Mouse (Mus musculus) neural tube, embryonic 15.5 days (tissue): ENCODE results near the gene Gm20388. TPM values are rescaled to one million over a fixed set of nuclear protein-coding genes. Genes with fewer than 3 reads are reported as not detected.
A peak's percentile ranks its signal among the peaks of the same experiment; 100 is the strongest.

Experiments
- ATAC-seq: fragments of 200-750 bp; cut with Nextera tagmentation; 2 replicates; pipeline ENCODE4 v1.8.0; 2017; ENCODE audit warnings: mild to moderate bottlenecking, moderate TSS enrichment, moderate library complexity; ENCODE audit not compliant: low FRiP score
- H3K27ac ChIP-seq: fragments of 300-500 bp; sonication (generic); replicated peaks from 2 replicates; pipeline ENCODE4 v1.5.1; 2015; ENCODE audit warnings: mild to moderate bottlenecking, inconsistent platforms
- H3K27me3 ChIP-seq: fragments of 300-500 bp; sonication (generic); replicated peaks from 2 replicates; pipeline ENCODE4 v1.6.1; 2015; ENCODE audit warnings: inconsistent platforms
- H3K36me3 ChIP-seq: fragments of 300-500 bp; sonication (generic); 2 replicates; pipeline ENCODE4 v1.6.1; 2015; ENCODE audit warnings: inconsistent platforms
- H3K4me1 ChIP-seq: fragments of 300-500 bp; sonication (generic); 2 replicates; pipeline ENCODE4 v1.6.1; 2015; ENCODE audit warnings: inconsistent platforms
- H3K4me2 ChIP-seq: fragments of 300-500 bp; sonication (generic); 2 replicates; pipeline ENCODE4 v1.6.1; 2015; ENCODE audit warnings: inconsistent platforms, mild to moderate bottlenecking, moderate library complexity
- H3K4me3 ChIP-seq: fragments of 300-500 bp; sonication (generic); replicated peaks from 2 replicates; pipeline ENCODE4 v1.5.1; 2015; ENCODE audit warnings: mild to moderate bottlenecking, inconsistent platforms
- H3K9ac ChIP-seq: fragments of 300-500 bp; sonication (generic); replicated peaks from 2 replicates; pipeline ENCODE4 v1.6.1; 2015; ENCODE audit warnings: mild to moderate bottlenecking, inconsistent platforms
- H3K9me3 ChIP-seq: fragments of 300-500 bp; sonication (generic); replicated peaks from 2 replicates; pipeline ENCODE4 v1.6.1; 2016; ENCODE audit warnings: inconsistent platforms
- WGBS: fragments of 180-500 bp; shearing (Covaris S2); methylation state at CpG from one replicate; pipeline ENCODE4 v1.1.7; 2015; ENCODE audit warnings: mixed read lengths; 5-methylcytosine and 5-hydroxymethylcytosine counted together
- polyA plus RNA-seq: library from polyadenylated mRNA; unstranded; fragments of >200 nt; fragmentation: Nextera tagmentation; extraction: Ambion mirVana; gene quantifications from 2 replicates; pipeline ENCODE4 v1.2.1, GENCODE M21; 2015

Gm20388 gene
- polyA plus RNA-seq, 1 experiment from 2014 or later: not detected

GRCm38 (mm10) chr8:122538310-122539076 is 2627.9 kb downstream of the Gm20388 start:
- ATAC-seq: no peak
- 93% methylated on average over 9 of the region's 9 CpGs for WGBS

GRCm38 (mm10) chr8:122544138-122544537 is 2633.5 kb downstream of the Gm20388 start:
- no peak overlapping the region for H3K27ac ChIP-seq
- 90% methylated on average over 8 of the region's 8 CpGs for WGBS
- H3K4me1 ChIP-seq: 0 out of 2 replicates have a peak, but pooled peaks cover 3% of the 10 kb centered on the region
- no peak for ATAC-seq
- no peak overlapping the region for H3K4me3 ChIP-seq
- no peak overlapping the region for H3K9ac ChIP-seq
- no peaks in the 10 kb centered on the region for H3K36me3 ChIP-seq
- no peaks in the 10 kb centered on the region for H3K9me3 ChIP-seq
- H3K27me3 ChIP-seq: peaks cover 11% of the 10 kb centered on the region
- H3K4me2 ChIP-seq: no peak overlapping the region

More at GRCm38 (mm10) chr8:122538310-122539076, 2627.9 kb downstream of the Gm20388 start:
- Histone ChIP-seq H3K27me3 (no peaks in the 10 kb centered on the region), H3K4me1 (no peaks in the 10 kb centered on the region), H3K9ac (no peak overlapping the region), H3K9me3 (no peaks in the 10 kb centered on the region), H3K36me3 (no peaks in the 10 kb centered on the region), H3K4me2 (no peak overlapping the region), H3K27ac (no peak overlapping the region), H3K4me3 (no peak overlapping the region)

GRCm38 (mm10) chr8:122546066-122546755 is 2635.6 kb downstream of the Gm20388 start:
- no peak for ATAC-seq
- Histone ChIP-seq H3K4me2 (no peak overlapping the region), H3K27me3 (peaks cover 28% of the 10 kb centered on the region), H3K27ac (no peak overlapping the region), H3K4me1 (peaks cover 14% of the 10 kb centered on the region), H3K9me3 (no peaks in the 10 kb centered on the region), H3K36me3 (no peaks in the 10 kb centered on the region), H3K9ac (no peak overlapping the region), H3K4me3 (no peak overlapping the region)
- 79% methylated on average over 6 of the region's 7 CpGs for WGBS

- no peak for ATAC-seq
- peaks cover 35% of the 10 kb centered on the region for H3K27me3 ChIP-seq
- no peak overlapping the region for H3K27ac ChIP-seq
- WGBS: 58% methylated on average over 24 of the region's 24 CpGs
- H3K4me1 ChIP-seq: peaks cover 18% of the 10 kb centered on the region
- H3K9me3 ChIP-seq: no peaks in the 10 kb centered on the region
- no peak overlapping the region for H3K9ac ChIP-seq
- 0 out of 2 replicates have a peak overlapping the region, but pooled peaks have one; percentile 0 for H3K4me2 ChIP-seq
- no peak overlapping the region for H3K4me3 ChIP-seq
- no peaks in the 10 kb centered on the region for H3K36me3 ChIP-seq
Measured at GRCm38 (mm10) chr8:122546811-122547453, 2636.3 kb downstream of the Gm20388 start.

- no peak overlapping the region; the same call in 1 of the 2 replicates for H3K4me2 ChIP-seq
- peaks cover 39% of the 10 kb centered on the region for H3K27me3 ChIP-seq
- peaks cover 18% of the 10 kb centered on the region for H3K4me1 ChIP-seq
- 23% methylated on average over 5 of the region's 5 CpGs for WGBS
- no peaks in the 10 kb centered on the region for H3K9me3 ChIP-seq
- H3K4me3 ChIP-seq: no peak overlapping the region
- no peaks in the 10 kb centered on the region for H3K36me3 ChIP-seq
- ATAC-seq: no peak
- H3K9ac ChIP-seq: no peak overlapping the region
- no peak overlapping the region for H3K27ac ChIP-seq
Measured at GRCm38 (mm10) chr8:122547815-122548214, 2637.2 kb downstream of the Gm20388 start.

- 54% methylated on average over 13 of the region's 13 CpGs for WGBS
- Histone ChIP-seq H3K4me3 (no peak overlapping the region), H3K27me3 (peaks cover 39% of the 10 kb centered on the region), H3K9ac (no peak overlapping the region), H3K36me3 (no peaks in the 10 kb centered on the region), H3K4me1 (peaks cover 18% of the 10 kb centered on the region), H3K4me2 (no peak overlapping the region; the same call in 1 of the 2 replicates), H3K27ac (no peak overlapping the region), H3K9me3 (no peaks in the 10 kb centered on the region)
- no peak for ATAC-seq
Measured at GRCm38 (mm10) chr8:122548331-122548730, 2637.7 kb downstream of the Gm20388 start.

GRCm38 (mm10) chr8:122548891-122549439 is 2638.3 kb downstream of the Gm20388 start:
- WGBS: 89% methylated on average over 3 of the region's 3 CpGs
- Histone ChIP-seq H3K36me3 (no peaks in the 10 kb centered on the region), H3K4me3 (no peak overlapping the region), H3K9me3 (no peaks in the 10 kb centered on the region), H3K4me1 (peaks cover 18% of the 10 kb centered on the region), H3K27me3 (peaks cover 39% of the 10 kb centered on the region), H3K9ac (no peak overlapping the region), H3K4me2 (0 out of 2 replicates have a peak overlapping the region, but pooled peaks have one; percentile 91), H3K27ac (no peak overlapping the region)
- no peak for ATAC-seq

GRCm38 (mm10) chr8:122550234-122550994 is 2639.8 kb downstream of the Gm20388 start:
- H3K27me3 ChIP-seq: peaks cover 39% of the 10 kb centered on the region
- H3K27ac ChIP-seq: peak overlapping the region; percentile 41
- H3K9me3 ChIP-seq: no peaks in the 10 kb centered on the region
- 5% methylated on average over 52 of the region's 52 CpGs for WGBS
- peaks cover 18% of the 10 kb centered on the region for H3K4me1 ChIP-seq
- peak overlapping the region; percentile 53 for H3K9ac ChIP-seq
- peak; percentile 21; the same call in 1 of the 2 replicates for ATAC-seq
- H3K4me2 ChIP-seq: peak overlapping the region; percentile 91
- H3K36me3 ChIP-seq: no peaks in the 10 kb centered on the region
- H3K4me3 ChIP-seq: peak overlapping the region; percentile 54

- peaks cover 18% of the 10 kb centered on the region for H3K4me1 ChIP-seq
- H3K9me3 ChIP-seq: no peaks in the 10 kb centered on the region
- peak overlapping the region; percentile 91 for H3K4me2 ChIP-seq
- H3K27ac ChIP-seq: peak overlapping the region; percentile 41
- H3K27me3 ChIP-seq: peaks cover 39% of the 10 kb centered on the region
- H3K4me3 ChIP-seq: peak overlapping the region; percentile 54
- H3K9ac ChIP-seq: peak overlapping the region; percentile 53
- under 1% methylated on average over 41 of the region's 43 CpGs for WGBS
- no peaks in the 10 kb centered on the region for H3K36me3 ChIP-seq
- 0 out of 2 replicates have a peak, but pooled peaks have one; percentile 41 for ATAC-seq
Measured at GRCm38 (mm10) chr8:122550995-122551264, 2640.3 kb downstream of the Gm20388 start.

- Histone ChIP-seq H3K27ac (peak within 1 kb of the TSS; percentile 41), H3K4me1 (peaks cover 18% of the 10 kb centered on the region), H3K4me3 (peak within 1 kb of the TSS; percentile 54), H3K9me3 (no peaks in the 10 kb centered on the region), H3K27me3 (peaks cover 39% of the 10 kb centered on the region), H3K4me2 (peak within 1 kb of the TSS; percentile 91), H3K9ac (peak within 1 kb of the TSS; percentile 53), H3K36me3 (no peaks in the 10 kb centered on the region)
- peak; percentile 38; the same call in 1 of the 2 replicates for ATAC-seq
- 23% methylated on average over 25 of the region's 56 CpGs for WGBS
Measured at GRCm38 (mm10) chr8:122551265-122552051, 2640.8 kb downstream of the Gm20388 start, which contains the start of gene Piezo1. Gene Piezo1, minus strand, starts transcription at chr8:122551329.
